Mouse (Mus musculus): ENCODE data around the gene Slc29a1. TPM values are rescaled to one million over a fixed set of nuclear protein-coding genes. Genes with fewer than 3 reads are reported as not detected.

Slc29a1 gene
- polyA plus RNA-seq, 1 experiment = 132 TPM

DNA sequence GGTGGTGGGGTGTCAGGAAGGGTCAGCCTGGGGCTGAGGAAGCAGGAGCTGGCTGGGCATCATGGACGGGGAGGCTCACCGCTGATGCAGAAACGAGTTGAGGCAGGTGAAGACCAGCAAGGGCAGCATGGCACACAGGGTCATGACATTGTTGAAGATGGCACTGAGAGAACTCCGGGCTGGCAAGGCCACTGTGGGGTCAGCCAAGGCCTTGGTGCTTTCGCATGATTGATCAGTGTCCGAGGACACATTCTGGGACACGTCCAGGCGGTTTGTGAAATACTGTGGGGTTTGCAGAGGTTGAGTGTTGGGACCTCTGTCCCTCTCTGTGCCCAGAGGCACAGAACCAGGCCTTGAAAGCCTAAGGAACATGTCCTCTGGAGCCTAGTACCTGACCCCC is 9.6 kb downstream of the Slc29a1 start:
- peaks cover 36% of the 10 kb centered on the region for H3K36me3 ChIP-seq (ENCODE audit: control insufficient read depth, insufficient read depth, low read length, poor library complexity, severe bottlenecking)
- H3K4me1 ChIP-seq (ENCODE audit: control insufficient read depth, insufficient read depth, low read length) = peaks cover 3% of the 10 kb centered on the region
- TF ChIP-seq EP300 (IDR thresholded peaks at IDR 0.05; ENCODE audit: insufficient read depth, low read depth, low read length) (no peak), CTCF (IDR thresholded peaks at IDR 0.05; ENCODE audit: low read depth, low read length) (no peak), POLR2A (IDR thresholded peaks at IDR 0.05; ENCODE audit: insufficient read depth, low read length) (no peak)
- H3K9ac ChIP-seq (ENCODE audit: low read depth, poor library complexity, severe bottlenecking) = no peak overlapping the region
- H3K27ac ChIP-seq (ENCODE audit: insufficient read depth, low read length) = no peak overlapping the region
- H3K27me3 ChIP-seq (ENCODE audit: control insufficient read depth, insufficient read depth, low read length, poor library complexity, severe bottlenecking) = no peaks in the 10 kb centered on the region
- H3K4me3 ChIP-seq (ENCODE audit: low read depth, low read length) = no peak overlapping the region
- no peaks in the 10 kb centered on the region for H3K9me3 ChIP-seq (replicated peaks; ENCODE audit: control insufficient read depth, insufficient read depth, low read length, poor library complexity, severe bottlenecking)

- Histone ChIP-seq H3K36me3 (ENCODE audit: control insufficient read depth, insufficient read depth, low read length, poor library complexity, severe bottlenecking) (peaks cover 36% of the 10 kb centered on the region), H3K27me3 (ENCODE audit: control insufficient read depth, insufficient read depth, low read length, poor library complexity, severe bottlenecking) (no peaks in the 10 kb centered on the region), H3K9me3 (replicated peaks; ENCODE audit: control insufficient read depth, insufficient read depth, low read length, poor library complexity, severe bottlenecking) (no peaks in the 10 kb centered on the region), H3K27ac (ENCODE audit: insufficient read depth, low read length) (no peak overlapping the region), H3K9ac (ENCODE audit: low read depth, poor library complexity, severe bottlenecking) (no peak overlapping the region), H3K4me1 (ENCODE audit: control insufficient read depth, insufficient read depth, low read length) (peaks cover 3% of the 10 kb centered on the region), H3K4me3 (ENCODE audit: low read depth, low read length) (no peak overlapping the region)
- TF ChIP-seq EP300 (IDR thresholded peaks at IDR 0.05; ENCODE audit: insufficient read depth, low read depth, low read length) (no peak), POLR2A (IDR thresholded peaks at IDR 0.05; ENCODE audit: insufficient read depth, low read length) (no peak), CTCF (IDR thresholded peaks at IDR 0.05; ENCODE audit: low read depth, low read length) (no peak)
Measured at GRCm38 (mm10) chr17:45589236-45589635, 10.2 kb downstream of the Slc29a1 start.

DNA sequence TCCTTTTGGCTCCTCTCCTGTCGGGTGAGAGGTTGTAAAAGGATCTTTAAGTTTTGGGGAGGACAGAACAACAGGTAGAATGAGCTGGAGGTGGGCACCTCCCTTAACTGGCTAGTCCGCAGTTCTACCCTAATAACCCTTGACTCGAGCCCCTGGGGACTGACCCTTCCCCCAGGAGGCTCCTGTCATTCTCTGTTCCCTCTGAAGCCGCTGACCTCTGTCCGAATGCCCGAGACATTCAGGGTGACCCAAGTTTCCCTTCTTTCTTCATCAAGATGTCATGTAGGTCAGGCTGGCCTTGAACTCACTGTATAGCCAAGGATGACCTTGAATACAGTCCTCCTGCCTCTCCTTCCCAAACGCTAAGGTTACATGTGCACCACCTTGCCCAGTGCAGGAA is 11.0 kb downstream of the Slc29a1 start:
- Histone ChIP-seq H3K27me3 (ENCODE audit: control insufficient read depth, insufficient read depth, low read length, poor library complexity, severe bottlenecking) (no peaks in the 10 kb centered on the region), H3K27ac (ENCODE audit: insufficient read depth, low read length) (no peak overlapping the region), H3K9ac (ENCODE audit: low read depth, poor library complexity, severe bottlenecking) (no peak overlapping the region), H3K4me1 (ENCODE audit: control insufficient read depth, insufficient read depth, low read length) (peaks cover 3% of the 10 kb centered on the region), H3K9me3 (replicated peaks; ENCODE audit: control insufficient read depth, insufficient read depth, low read length, poor library complexity, severe bottlenecking) (no peaks in the 10 kb centered on the region), H3K4me3 (ENCODE audit: low read depth, low read length) (no peak overlapping the region), H3K36me3 (ENCODE audit: control insufficient read depth, insufficient read depth, low read length, poor library complexity, severe bottlenecking) (peaks cover 36% of the 10 kb centered on the region)
- no peak for TF ChIP-seq CTCF (IDR thresholded peaks at IDR 0.05; ENCODE audit: low read depth, low read length)
- TF ChIP-seq POLR2A (IDR thresholded peaks at IDR 0.05; ENCODE audit: insufficient read depth, low read length) = no peak
- TF ChIP-seq EP300 (IDR thresholded peaks at IDR 0.05; ENCODE audit: insufficient read depth, low read depth, low read length) = no peak

- Histone ChIP-seq H3K9me3 (replicated peaks; ENCODE audit: control insufficient read depth, insufficient read depth, low read length, poor library complexity, severe bottlenecking) (no peaks in the 10 kb centered on the region), H3K27ac (ENCODE audit: insufficient read depth, low read length) (0 out of 2 replicates have a peak overlapping the region, but pooled peaks have one; percentile 40), H3K4me1 (ENCODE audit: control insufficient read depth, insufficient read depth, low read length) (peaks cover 3% of the 10 kb centered on the region), H3K27me3 (ENCODE audit: control insufficient read depth, insufficient read depth, low read length, poor library complexity, severe bottlenecking) (no peaks in the 10 kb centered on the region), H3K36me3 (ENCODE audit: control insufficient read depth, insufficient read depth, low read length, poor library complexity, severe bottlenecking) (peaks cover 36% of the 10 kb centered on the region), H3K4me3 (ENCODE audit: low read depth, low read length) (no peak overlapping the region), H3K9ac (ENCODE audit: low read depth, poor library complexity, severe bottlenecking) (no peak overlapping the region)
- TF ChIP-seq EP300 (IDR thresholded peaks at IDR 0.05; ENCODE audit: insufficient read depth, low read depth, low read length) (no peak), CTCF (IDR thresholded peaks at IDR 0.05; ENCODE audit: low read depth, low read length) (peak; percentile 75), POLR2A (IDR thresholded peaks at IDR 0.05; ENCODE audit: insufficient read depth, low read length) (no peak)
Measured at GRCm38 (mm10) chr17:45586449-45586837, 13.0 kb downstream of the Slc29a1 start.

DNA sequence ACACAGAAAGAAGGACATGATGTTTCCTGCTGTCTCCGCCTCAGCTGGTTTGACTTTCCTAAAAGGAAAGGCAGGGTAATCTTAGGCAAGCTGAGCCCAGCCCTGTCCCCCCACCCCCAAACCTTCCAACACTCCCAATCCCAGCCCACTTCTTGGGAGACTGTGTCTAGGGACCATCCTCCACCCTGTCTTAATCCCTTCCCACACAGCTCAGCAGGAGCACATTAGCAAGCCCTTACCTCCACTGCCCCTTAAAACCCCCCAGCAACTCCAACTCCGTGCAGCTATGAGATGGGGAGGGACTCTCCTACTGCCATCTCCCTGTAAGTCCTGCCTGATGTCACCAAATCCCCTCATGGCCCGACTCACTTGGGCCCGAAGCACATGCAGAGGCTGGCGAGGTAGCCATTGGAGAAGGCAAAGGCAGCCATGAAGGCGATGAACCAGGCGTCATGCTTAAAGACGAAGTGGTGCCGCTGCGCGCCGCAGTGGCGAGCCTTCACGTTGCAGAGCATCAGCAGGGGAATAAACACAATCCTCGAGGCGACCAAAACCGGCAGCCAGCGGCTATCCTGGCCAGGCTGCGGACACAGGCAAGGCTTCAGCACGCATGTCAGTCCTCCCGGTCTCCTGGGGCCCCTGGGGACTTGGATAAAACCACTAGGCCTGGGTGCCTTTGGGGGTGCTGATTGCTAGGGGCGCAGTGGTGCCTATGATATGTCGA is 13.5 kb downstream of the Slc29a1 start:
- H3K36me3 ChIP-seq (ENCODE audit: control insufficient read depth, insufficient read depth, low read length, poor library complexity, severe bottlenecking) = peaks cover 36% of the 10 kb centered on the region
- peak overlapping the region; percentile 40 for H3K27ac ChIP-seq (ENCODE audit: insufficient read depth, low read length)
- TF ChIP-seq EP300 (IDR thresholded peaks at IDR 0.05; ENCODE audit: insufficient read depth, low read depth, low read length) (no peak), CTCF (IDR thresholded peaks at IDR 0.05; ENCODE audit: low read depth, low read length) (no peak), POLR2A (IDR thresholded peaks at IDR 0.05; ENCODE audit: insufficient read depth, low read length) (no peak)
- H3K4me3 ChIP-seq (ENCODE audit: low read depth, low read length) = no peak overlapping the region
- no peak overlapping the region for H3K9ac ChIP-seq (ENCODE audit: low read depth, poor library complexity, severe bottlenecking)
- no peaks in the 10 kb centered on the region for H3K27me3 ChIP-seq (ENCODE audit: control insufficient read depth, insufficient read depth, low read length, poor library complexity, severe bottlenecking)
- H3K9me3 ChIP-seq (replicated peaks; ENCODE audit: control insufficient read depth, insufficient read depth, low read length, poor library complexity, severe bottlenecking) = no peaks in the 10 kb centered on the region
- peaks cover 2% of the 10 kb centered on the region for H3K4me1 ChIP-seq (ENCODE audit: control insufficient read depth, insufficient read depth, low read length)

GRCm38 (mm10) chr17:45584939-45585678 is 14.3 kb downstream of the Slc29a1 start:
- Histone ChIP-seq H3K27ac (ENCODE audit: insufficient read depth, low read length) (peak overlapping the region; percentile 65), H3K27me3 (ENCODE audit: control insufficient read depth, insufficient read depth, low read length, poor library complexity, severe bottlenecking) (no peaks in the 10 kb centered on the region), H3K4me3 (ENCODE audit: low read depth, low read length) (peak overlapping the region; percentile 41), H3K9me3 (replicated peaks; ENCODE audit: control insufficient read depth, insufficient read depth, low read length, poor library complexity, severe bottlenecking) (no peaks in the 10 kb centered on the region), H3K4me1 (ENCODE audit: control insufficient read depth, insufficient read depth, low read length) (peaks cover 3% of the 10 kb centered on the region), H3K36me3 (ENCODE audit: control insufficient read depth, insufficient read depth, low read length, poor library complexity, severe bottlenecking) (peaks cover 33% of the 10 kb centered on the region), H3K9ac (ENCODE audit: low read depth, poor library complexity, severe bottlenecking) (no peak overlapping the region)
- TF ChIP-seq POLR2A (IDR thresholded peaks at IDR 0.05; ENCODE audit: insufficient read depth, low read length) = no peak
- TF ChIP-seq CTCF (IDR thresholded peaks at IDR 0.05; ENCODE audit: low read depth, low read length) = peak; percentile 91
- TF ChIP-seq EP300 (IDR thresholded peaks at IDR 0.05; ENCODE audit: insufficient read depth, low read depth, low read length) = no peak

Measured in ES-Bruce4 (cell line).